Mouse (Mus musculus): ENCODE measurements at regions not wholly inside any gene's neighbourhood (a gene's known extent, or its start where the extent isn't known, plus 50 kb on each side); places are given as distances from the start of the nearest gene placed in this dataset.

- DNase-seq (ENCODE audit: low spot score), result peak; percentile 93
- H3K4me3 ChIP-seq (ENCODE audit: low read depth, low read length), result no peak overlapping the region
- H3K36me3 ChIP-seq (ENCODE audit: control insufficient read depth, insufficient read depth, low read length), result no peaks in the 10 kb centered on the region
- no peaks in the 10 kb centered on the region for H3K27me3 ChIP-seq (ENCODE audit: control insufficient read depth, insufficient read depth, low read length)
- no peak overlapping the region for H3K4me2 ChIP-seq (replicated peaks; ENCODE audit: low read depth)
- peak; percentile 95 for ATAC-seq (ENCODE audit: low FRiP score, low TSS enrichment)
- 13% methylated on average over 7 of the region's 7 CpGs for WGBS
- H3K4me1 ChIP-seq (replicated peaks; ENCODE audit: control insufficient read depth, insufficient read depth), result no peaks in the 10 kb centered on the region
- H3K9ac ChIP-seq (ENCODE audit: low read length), result no peak overlapping the region
- H3K9me3 ChIP-seq (ENCODE audit: control insufficient read depth, low read length), result no peaks in the 10 kb centered on the region
- no peak for TF ChIP-seq EP300 (optimal IDR thresholded peaks at IDR 0.05)
- TF ChIP-seq CTCF (IDR thresholded peaks at IDR 0.05; ENCODE audit: low read depth), result peak; percentile 96
- no peak overlapping the region for H3K27ac ChIP-seq (replicated peaks)
These were observed 53.3 kb upstream of the Usp3 start for GRCm38 (mm10) chr9:66646226-66646625.

GRCm38 (mm10) chr9:66651306-66651705 is 58.4 kb upstream of the Usp3 start:
- Histone ChIP-seq H3K27me3 (ENCODE audit: control insufficient read depth, insufficient read depth, low read length) (no peaks in the 10 kb centered on the region), H3K9me3 (ENCODE audit: control insufficient read depth, low read length) (no peaks in the 10 kb centered on the region), H3K4me3 (ENCODE audit: low read depth, low read length) (no peak overlapping the region), H3K27ac (replicated peaks) (no peak overlapping the region), H3K4me2 (replicated peaks; ENCODE audit: low read depth) (no peak overlapping the region), H3K4me1 (replicated peaks; ENCODE audit: control insufficient read depth, insufficient read depth) (no peaks in the 10 kb centered on the region), H3K9ac (ENCODE audit: low read length) (no peak overlapping the region), H3K36me3 (ENCODE audit: control insufficient read depth, insufficient read depth, low read length) (no peaks in the 10 kb centered on the region)
- no peak for DNase-seq (ENCODE audit: low spot score)
- 33% methylated on average over 6 of the region's 6 CpGs for WGBS
- no peak for ATAC-seq (ENCODE audit: low FRiP score, low TSS enrichment)
- TF ChIP-seq EP300 (optimal IDR thresholded peaks at IDR 0.05) (no peak), CTCF (IDR thresholded peaks at IDR 0.05; ENCODE audit: low read depth) (no peak)

GRCm38 (mm10) chr9:66657116-66657758 is 56.2 kb upstream of the Car12 start:
- Histone ChIP-seq H3K4me1 (replicated peaks; ENCODE audit: control insufficient read depth, insufficient read depth) (no peaks in the 10 kb centered on the region), H3K27me3 (ENCODE audit: control insufficient read depth, insufficient read depth, low read length) (no peaks in the 10 kb centered on the region), H3K9me3 (ENCODE audit: control insufficient read depth, low read length) (no peaks in the 10 kb centered on the region), H3K36me3 (ENCODE audit: control insufficient read depth, insufficient read depth, low read length) (no peaks in the 10 kb centered on the region), H3K27ac (replicated peaks) (no peak overlapping the region), H3K4me3 (ENCODE audit: low read depth, low read length) (no peak overlapping the region), H3K4me2 (replicated peaks; ENCODE audit: low read depth) (no peak overlapping the region), H3K9ac (ENCODE audit: low read length) (no peak overlapping the region)
- WGBS, result 83% methylated on average over 7 of the region's 7 CpGs
- ATAC-seq (ENCODE audit: low FRiP score, low TSS enrichment), result no peak
- no peak for DNase-seq (ENCODE audit: low spot score)
- no peak for TF ChIP-seq CTCF (IDR thresholded peaks at IDR 0.05; ENCODE audit: low read depth)

GRCm38 (mm10) chr9:66658707-66659242 is 54.7 kb upstream of the Car12 start:
- Histone ChIP-seq H3K36me3 (ENCODE audit: control insufficient read depth, insufficient read depth, low read length) (no peaks in the 10 kb centered on the region), H3K27me3 (ENCODE audit: control insufficient read depth, insufficient read depth, low read length) (no peaks in the 10 kb centered on the region), H3K9me3 (ENCODE audit: control insufficient read depth, low read length) (no peaks in the 10 kb centered on the region), H3K4me1 (replicated peaks; ENCODE audit: control insufficient read depth, insufficient read depth) (no peaks in the 10 kb centered on the region), H3K4me2 (replicated peaks; ENCODE audit: low read depth) (no peak overlapping the region), H3K27ac (replicated peaks) (no peak overlapping the region), H3K9ac (ENCODE audit: low read length) (no peak overlapping the region), H3K4me3 (ENCODE audit: low read depth, low read length) (no peak overlapping the region)
- ATAC-seq (ENCODE audit: low FRiP score, low TSS enrichment) (no peak), DNase-seq (ENCODE audit: low spot score) (no peak)
- TF ChIP-seq CTCF (IDR thresholded peaks at IDR 0.05; ENCODE audit: low read depth) (no peak), EP300 (optimal IDR thresholded peaks at IDR 0.05) (no peak)

- WGBS, result 75% methylated on average over 11 of the region's 11 CpGs
- Histone ChIP-seq H3K9ac (ENCODE audit: low read length) (no peak overlapping the region), H3K27ac (replicated peaks) (no peak overlapping the region), H3K27me3 (ENCODE audit: control insufficient read depth, insufficient read depth, low read length) (no peaks in the 10 kb centered on the region), H3K4me3 (ENCODE audit: low read depth, low read length) (no peak overlapping the region), H3K36me3 (ENCODE audit: control insufficient read depth, insufficient read depth, low read length) (no peaks in the 10 kb centered on the region), H3K9me3 (ENCODE audit: control insufficient read depth, low read length) (no peaks in the 10 kb centered on the region), H3K4me2 (replicated peaks; ENCODE audit: low read depth) (no peak overlapping the region), H3K4me1 (replicated peaks; ENCODE audit: control insufficient read depth, insufficient read depth) (no peaks in the 10 kb centered on the region)
- DNase-seq (ENCODE audit: low spot score), result no peak
- TF ChIP-seq CTCF (IDR thresholded peaks at IDR 0.05; ENCODE audit: low read depth), result no peak
- TF ChIP-seq EP300 (optimal IDR thresholded peaks at IDR 0.05), result no peak
- no peak for ATAC-seq (ENCODE audit: low FRiP score, low TSS enrichment)
These were observed 53.6 kb upstream of the Car12 start for GRCm38 (mm10) chr9:66659781-66660445.

GRCm38 (mm10) chr9:66661596-66661995 is 51.9 kb upstream of the Car12 start:
- H3K36me3 ChIP-seq (ENCODE audit: control insufficient read depth, insufficient read depth, low read length), result no peaks in the 10 kb centered on the region
- WGBS, result 82% methylated on average over 7 of the region's 7 CpGs
- no peak for TF ChIP-seq CTCF (IDR thresholded peaks at IDR 0.05; ENCODE audit: low read depth)
- TF ChIP-seq EP300 (optimal IDR thresholded peaks at IDR 0.05), result no peak

More at GRCm38 (mm10) chr9:66661596-66661995, 51.9 kb upstream of the Car12 start:
- Histone ChIP-seq H3K9ac (ENCODE audit: low read length) (no peak overlapping the region), H3K27ac (replicated peaks) (no peak overlapping the region), H3K4me1 (replicated peaks; ENCODE audit: control insufficient read depth, insufficient read depth) (no peaks in the 10 kb centered on the region), H3K4me2 (replicated peaks; ENCODE audit: low read depth) (no peak overlapping the region), H3K4me3 (ENCODE audit: low read depth, low read length) (no peak overlapping the region), H3K27me3 (ENCODE audit: control insufficient read depth, insufficient read depth, low read length) (no peaks in the 10 kb centered on the region), H3K9me3 (ENCODE audit: control insufficient read depth, low read length) (no peaks in the 10 kb centered on the region)
- ATAC-seq (ENCODE audit: low FRiP score, low TSS enrichment) (no peak), DNase-seq (ENCODE audit: low spot score) (no peak)
